In genomic region chr19:58454261-58455060, GRCm38 (mm10) we compare ENCODE assay signal across 8 mouse cellular contexts. TPM values are rescaled to one million over a fixed set of nuclear protein-coding genes. Genes with fewer than 3 reads are reported as not detected.
DNase-seq lines count a peak whose midpoint lies in the region; ATAC-seq lines count a peak whose summit lies in the region.

No protein-coding gene starts in this region.

- H3K4me2 ChIP-seq in embryonic facial prominence, embryonic 12.5 days (replicated peaks) = peak overlapping the region; percentile 93
- peak overlapping the region; percentile 93 for H3K4me2 ChIP-seq in kidney, embryonic 14.5 days (replicated peaks; ENCODE audit: low read depth, low read length)
- H3K4me2 ChIP-seq in limb, embryonic 12.5 days = peak overlapping the region; percentile 84
- H3K4me2 ChIP-seq in midbrain, embryonic 12.5 days (replicated peaks) = peak overlapping the region; percentile 95
- peak overlapping the region; percentile 94 for H3K4me2 ChIP-seq in stomach, embryonic 14.5 days (replicated peaks; ENCODE audit: low read depth, low read length)

- H3K27me3 ChIP-seq in embryonic facial prominence, embryonic 12.5 days = peaks cover 43% of the 10 kb centered on the region
- H3K27me3 ChIP-seq in kidney, embryonic 14.5 days (ENCODE audit: control insufficient read depth, insufficient read depth, low read length) = 0 out of 2 replicates have a peak, but pooled peaks cover 4% of the 10 kb centered on the region
- H3K27me3 ChIP-seq in limb, embryonic 12.5 days = peaks cover 78% of the 10 kb centered on the region
- peaks cover 50% of the 10 kb centered on the region for H3K27me3 ChIP-seq in midbrain, embryonic 12.5 days
- no peaks in the 10 kb centered on the region for H3K27me3 ChIP-seq in stomach, embryonic 14.5 days (ENCODE audit: control insufficient read depth, insufficient read depth, low read length)

- H3K4me3 ChIP-seq in embryonic facial prominence, embryonic 12.5 days = peak overlapping the region; percentile 49
- peak overlapping the region; percentile 50 for H3K4me3 ChIP-seq in kidney, embryonic 14.5 days (ENCODE audit: low read length)
- H3K4me3 ChIP-seq in limb, embryonic 12.5 days (replicated peaks) = peak overlapping the region; percentile 48
- H3K4me3 ChIP-seq in midbrain, embryonic 12.5 days = peak overlapping the region; percentile 56
- H3K4me3 ChIP-seq in stomach, embryonic 14.5 days (ENCODE audit: low read depth, low read length) = peak overlapping the region; percentile 54

- peaks cover 54% of the 10 kb centered on the region for H3K4me1 ChIP-seq in embryonic facial prominence, embryonic 12.5 days
- peaks cover 28% of the 10 kb centered on the region; the same call in 1 of the 2 replicates for H3K4me1 ChIP-seq in kidney, embryonic 14.5 days (ENCODE audit: control insufficient read depth, insufficient read depth, low read length)
- peaks cover 62% of the 10 kb centered on the region for H3K4me1 ChIP-seq in limb, embryonic 12.5 days (replicated peaks)
- H3K4me1 ChIP-seq in midbrain, embryonic 12.5 days = peaks cover 55% of the 10 kb centered on the region
- peaks cover 19% of the 10 kb centered on the region for H3K4me1 ChIP-seq in stomach, embryonic 14.5 days (ENCODE audit: control insufficient read depth, insufficient read depth, low read length)

- WGBS in embryonic facial prominence, embryonic 12.5 days = 1% methylated on average over 60 of the region's 61 CpGs
- WGBS in kidney, embryonic 14.5 days = under 1% methylated on average over 57 of the region's 61 CpGs
- under 1% methylated on average over 60 of the region's 61 CpGs for WGBS in limb, embryonic 12.5 days
- WGBS in midbrain, embryonic 12.5 days = under 1% methylated on average over 61 of the region's 61 CpGs
- under 1% methylated on average over 61 of the region's 61 CpGs for WGBS in stomach, embryonic 14.5 days

- no peaks in the 10 kb centered on the region for H3K36me3 ChIP-seq in embryonic facial prominence, embryonic 12.5 days
- no peaks in the 10 kb centered on the region for H3K36me3 ChIP-seq in kidney, embryonic 14.5 days (ENCODE audit: control insufficient read depth, insufficient read depth, low read length)
- no peaks in the 10 kb centered on the region for H3K36me3 ChIP-seq in limb, embryonic 12.5 days
- no peaks in the 10 kb centered on the region for H3K36me3 ChIP-seq in midbrain, embryonic 12.5 days
- no peaks in the 10 kb centered on the region for H3K36me3 ChIP-seq in stomach, embryonic 14.5 days (ENCODE audit: control insufficient read depth, insufficient read depth, low read length)

- H3K9me3 ChIP-seq in embryonic facial prominence, embryonic 12.5 days = no peaks in the 10 kb centered on the region
- H3K9me3 ChIP-seq in kidney, embryonic 14.5 days (ENCODE audit: control insufficient read depth, low read length) = no peaks in the 10 kb centered on the region
- H3K9me3 ChIP-seq in limb, embryonic 12.5 days = no peaks in the 10 kb centered on the region
- no peaks in the 10 kb centered on the region for H3K9me3 ChIP-seq in midbrain, embryonic 12.5 days
- H3K9me3 ChIP-seq in stomach, embryonic 14.5 days (ENCODE audit: control insufficient read depth, low read depth, low read length) = no peaks in the 10 kb centered on the region

- peak; percentile 74 to 77 for DNase-seq in cerebellum, postnatal 14 days
- no peak for DNase-seq in cerebellum, adult 11-12 months
- DNase-seq in heart, adult 8-10 months (ENCODE audit: low spot score) = peak; percentile 13

- peak overlapping the region; percentile 44 for H3K9ac ChIP-seq in embryonic facial prominence, embryonic 12.5 days
- H3K9ac ChIP-seq in kidney, embryonic 14.5 days (ENCODE audit: low read depth, low read length) = peak overlapping the region; percentile 67
- peak overlapping the region; percentile 59 for H3K9ac ChIP-seq in limb, embryonic 12.5 days (replicated peaks)
- peak overlapping the region; percentile 64 for H3K9ac ChIP-seq in midbrain, embryonic 12.5 days (replicated peaks)
- H3K9ac ChIP-seq in stomach, embryonic 14.5 days (replicated peaks; ENCODE audit: low read depth, low read length) = peak overlapping the region; percentile 63

- H3K27ac ChIP-seq in embryonic facial prominence, embryonic 12.5 days = no peak overlapping the region
- H3K27ac ChIP-seq in kidney, embryonic 14.5 days (ENCODE audit: low read depth, low read length) = peak overlapping the region; percentile 38
- peak overlapping the region; percentile 7; the same call in 1 of the 2 replicates for H3K27ac ChIP-seq in limb, embryonic 12.5 days
- peak overlapping the region; percentile 73 for H3K27ac ChIP-seq in midbrain, embryonic 12.5 days (replicated peaks)
- H3K27ac ChIP-seq in stomach, embryonic 14.5 days (ENCODE audit: low read length) = peak overlapping the region; percentile 89

- 0 out of 2 replicates have a peak, but pooled peaks have one; percentile 2 for ATAC-seq in embryonic facial prominence, embryonic 12.5 days (ENCODE audit: insufficient number of reproducible peaks, insufficient read depth, low FRiP score, low TSS enrichment)
- ATAC-seq in kidney, embryonic 14.5 days (ENCODE audit: low FRiP score, low TSS enrichment) = peak; percentile 36
- ATAC-seq in limb, embryonic 12.5 days (ENCODE audit: insufficient number of reproducible peaks, insufficient read depth, low FRiP score, low TSS enrichment, low read depth) = no peak
- peak; percentile 23 for ATAC-seq in midbrain, embryonic 12.5 days (ENCODE audit: low FRiP score, low read depth)
- ATAC-seq in stomach, embryonic 14.5 days (ENCODE audit: insufficient number of reproducible peaks, insufficient read depth, low FRiP score, low read depth) = peak; percentile 51; the same call in 1 of the 2 replicates

RNA-seq across cellular contexts. Expression of gene Gfra1, which starts 1.2 kb away (rescaled TPM):
- polyA plus RNA-seq in embryonic facial prominence, embryonic 12.5 days (2016; fragmentation: Nextera tagmentation; extraction: Ambion mirVana) = 24.1 and 26.2 TPM in 2 replicates
- 1 to 10 TPM; 4.8 to 5.4 (median 5.2) TPM for total RNA-seq in heart, adult 8-10 months (2022)
- 38.1 and 70.1 TPM in 2 replicates for polyA plus RNA-seq in kidney, embryonic 14.5 days (2014; fragmentation: Nextera tagmentation; extraction: Ambion mirVana)
- 15.5 and 17.0 TPM in 2 replicates for polyA plus RNA-seq in limb, embryonic 12.5 days (2016; fragmentation: Nextera tagmentation; extraction: Ambion mirVana)
- 36.8 and 39.6 TPM in 2 replicates for polyA plus RNA-seq in midbrain, embryonic 12.5 days (2016; fragmentation: Nextera tagmentation; extraction: Ambion mirVana)
- 63.7 and 66.3 TPM in 2 replicates for polyA plus RNA-seq in stomach, embryonic 14.5 days (2014; fragmentation: Nextera tagmentation; extraction: Ambion mirVana)

RNA-seq across cellular contexts. Expression of gene Ccdc172, which starts 57.3 kb away (rescaled TPM):
- not detected in 2 replicates for polyA plus RNA-seq in embryonic facial prominence, embryonic 12.5 days (2016; fragmentation: Nextera tagmentation; extraction: Ambion mirVana)
- total RNA-seq in heart, adult 8-10 months (2022) = not detected
- not detected in 2 replicates for polyA plus RNA-seq in kidney, embryonic 14.5 days (2014; fragmentation: Nextera tagmentation; extraction: Ambion mirVana)
- not detected in 2 replicates for polyA plus RNA-seq in limb, embryonic 12.5 days (2016; fragmentation: Nextera tagmentation; extraction: Ambion mirVana)
- polyA plus RNA-seq in midbrain, embryonic 12.5 days (2016; fragmentation: Nextera tagmentation; extraction: Ambion mirVana) = not detected in 2 replicates
- not detected in 2 replicates for polyA plus RNA-seq in stomach, embryonic 14.5 days (2014; fragmentation: Nextera tagmentation; extraction: Ambion mirVana)
